Mouse (Mus musculus): ENCODE measurements around the gene Dst. TPM values are rescaled to one million over a fixed set of nuclear protein-coding genes. Genes with fewer than 3 reads are reported as not detected.

Dst gene
- total and polyA plus RNA-seq, 3 experiments, result 0.83 to 1.1 TPM; not detected in 1

DNA sequence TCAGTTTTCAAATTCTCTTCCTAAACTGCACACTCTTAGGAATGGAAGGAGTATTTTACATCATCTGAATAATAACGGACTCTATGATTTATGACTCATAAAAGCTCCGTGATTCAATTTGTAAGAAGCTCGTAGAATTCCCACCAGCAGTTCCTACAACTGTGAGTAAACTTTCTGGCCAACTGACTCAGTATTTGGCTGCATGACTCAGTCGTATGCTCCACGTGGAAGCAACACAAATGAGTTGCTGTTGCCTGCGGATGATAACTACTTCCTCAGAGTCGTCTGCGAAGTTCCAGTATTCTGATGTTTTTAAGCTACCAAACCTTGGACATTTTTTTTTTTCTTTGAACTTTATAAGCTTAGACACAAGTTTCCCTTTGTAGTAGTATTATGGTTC, 7.8 kb upstream of the Dst start:
- no peak for TF ChIP-seq GATA1 (IDR thresholded peaks at IDR 0.05; ENCODE audit: borderline replicate concordance, low read length)
- TF ChIP-seq TAL1 (conservative IDR thresholded peaks at IDR 0.05; ENCODE audit: low read depth, low read length), result no peak
- no peak for TF ChIP-seq GATA2 (IDR thresholded peaks at IDR 0.05; ENCODE audit: borderline replicate concordance, low read depth, low read length)
- no peak for TF ChIP-seq POLR2AphosphoS5 (IDR thresholded peaks at IDR 0.05; ENCODE audit: insufficient replicate concordance, low read depth, low read length)
- H3K4me3 ChIP-seq (ENCODE audit: low read depth, low read length), result no peak overlapping the region
- DNase-seq (ENCODE audit: low spot score), result no peak
- no peaks in the 10 kb centered on the region for H3K9me3 ChIP-seq (replicated peaks)
- no peak for ATAC-seq (ENCODE audit: extremely low read depth, insufficient number of reproducible peaks, low FRiP score, poor library complexity, severe bottlenecking)
- H3K27me3 ChIP-seq (ENCODE audit: insufficient read depth, low read length), result no peaks in the 10 kb centered on the region
- H3K36me3 ChIP-seq (replicated peaks), result no peaks in the 10 kb centered on the region
- H3K4me1 ChIP-seq (ENCODE audit: insufficient read depth, low read depth, low read length), result no peaks in the 10 kb centered on the region

DNA sequence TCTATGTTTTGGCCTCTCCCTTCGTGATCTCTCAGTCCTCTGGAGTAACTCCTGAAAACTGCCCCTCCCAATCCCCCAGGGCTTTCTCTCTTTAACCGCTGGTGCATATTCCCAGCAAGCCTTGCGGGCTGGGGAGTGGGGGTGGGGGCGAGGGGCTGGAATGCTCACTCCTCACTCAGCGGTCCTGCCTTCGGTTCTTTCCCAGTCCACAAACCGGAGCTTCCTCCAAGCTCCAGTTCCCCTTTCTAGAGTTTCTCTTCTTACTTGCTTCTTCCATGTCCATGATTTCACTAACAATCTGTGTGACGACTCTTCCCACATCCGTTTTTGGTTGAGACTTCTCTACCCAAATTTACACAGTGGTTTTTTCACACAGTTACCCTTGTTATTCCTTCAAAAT, 4.4 kb upstream of the Dst start:
- peaks cover 17% of the 10 kb centered on the region for H3K9me3 ChIP-seq (replicated peaks)
- no peaks in the 10 kb centered on the region; the same call in 1 of the 2 replicates for H3K27me3 ChIP-seq (ENCODE audit: insufficient read depth, low read length)
- ATAC-seq (ENCODE audit: extremely low read depth, insufficient number of reproducible peaks, low FRiP score, poor library complexity, severe bottlenecking) (no peak), DNase-seq (ENCODE audit: low spot score) (no peak)
- no peaks in the 10 kb centered on the region for H3K4me1 ChIP-seq (ENCODE audit: insufficient read depth, low read depth, low read length)
- H3K36me3 ChIP-seq (replicated peaks), result no peaks in the 10 kb centered on the region
- TF ChIP-seq CTCF (IDR thresholded peaks at IDR 0.05; ENCODE audit: low read depth, low read length), result no peak
- no peak for TF ChIP-seq TAL1 (conservative IDR thresholded peaks at IDR 0.05; ENCODE audit: low read depth, low read length)
- no peak for TF ChIP-seq GATA1 (IDR thresholded peaks at IDR 0.05; ENCODE audit: borderline replicate concordance, low read length)
- TF ChIP-seq POLR2AphosphoS5 (IDR thresholded peaks at IDR 0.05; ENCODE audit: insufficient replicate concordance, low read depth, low read length), result no peak
- no peak overlapping the region for H3K4me3 ChIP-seq (ENCODE audit: low read depth, low read length)

DNA sequence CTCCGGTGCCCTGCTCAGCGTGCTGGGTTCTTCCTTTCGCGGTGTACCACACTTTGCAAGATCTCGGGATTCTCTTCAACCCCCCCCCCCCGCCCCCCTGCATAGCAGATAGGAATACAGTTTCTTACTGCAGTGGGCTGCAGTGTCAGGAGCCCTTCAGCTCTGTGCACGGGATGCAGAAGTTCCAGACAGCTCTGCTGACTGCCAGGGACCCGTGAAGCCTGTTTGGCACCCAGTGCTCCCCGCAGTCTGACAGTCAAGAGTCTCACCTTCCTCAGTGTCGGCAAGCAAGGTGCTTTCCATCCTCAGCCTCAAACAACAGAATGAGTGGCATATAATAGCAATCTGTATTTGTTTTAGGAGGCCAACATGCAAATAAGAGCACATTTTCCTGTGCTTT, 1.8 kb upstream of the Dst start:
- H3K4me3 ChIP-seq (ENCODE audit: low read depth, low read length), result no peak overlapping the region
- DNase-seq (ENCODE audit: low spot score), result no peak
- ATAC-seq (ENCODE audit: extremely low read depth, insufficient number of reproducible peaks, low FRiP score, poor library complexity, severe bottlenecking), result no peak
- H3K9me3 ChIP-seq (replicated peaks), result peaks cover 17% of the 10 kb centered on the region
- no peaks in the 10 kb centered on the region for H3K4me1 ChIP-seq (ENCODE audit: insufficient read depth, low read depth, low read length)
- no peaks in the 10 kb centered on the region for H3K36me3 ChIP-seq (replicated peaks)
- H3K27me3 ChIP-seq (ENCODE audit: insufficient read depth, low read length), result no peaks in the 10 kb centered on the region; the same call in 1 of the 2 replicates
- TF ChIP-seq TAL1 (conservative IDR thresholded peaks at IDR 0.05; ENCODE audit: low read depth, low read length) (no peak), CTCF (IDR thresholded peaks at IDR 0.05; ENCODE audit: low read depth, low read length) (no peak), GATA1 (IDR thresholded peaks at IDR 0.05; ENCODE audit: borderline replicate concordance, low read length) (no peak), POLR2AphosphoS5 (IDR thresholded peaks at IDR 0.05; ENCODE audit: insufficient replicate concordance, low read depth, low read length) (no peak), GATA2 (IDR thresholded peaks at IDR 0.05; ENCODE audit: borderline replicate concordance, low read depth, low read length) (no peak)

- no peaks in the 10 kb centered on the region for H3K4me1 ChIP-seq (ENCODE audit: insufficient read depth, low read depth, low read length)
- TF ChIP-seq CTCF (IDR thresholded peaks at IDR 0.05; ENCODE audit: low read depth, low read length) (no peak), GATA1 (IDR thresholded peaks at IDR 0.05; ENCODE audit: borderline replicate concordance, low read length) (no peak), GATA2 (IDR thresholded peaks at IDR 0.05; ENCODE audit: borderline replicate concordance, low read depth, low read length) (no peak), TAL1 (conservative IDR thresholded peaks at IDR 0.05; ENCODE audit: low read depth, low read length) (no peak), POLR2AphosphoS5 (IDR thresholded peaks at IDR 0.05; ENCODE audit: insufficient replicate concordance, low read depth, low read length) (no peak)
- H3K9me3 ChIP-seq (replicated peaks), result peaks cover 17% of the 10 kb centered on the region
- H3K36me3 ChIP-seq (replicated peaks), result no peaks in the 10 kb centered on the region
- no peaks in the 10 kb centered on the region; the same call in 1 of the 2 replicates for H3K27me3 ChIP-seq (ENCODE audit: insufficient read depth, low read length)
- DNase-seq (ENCODE audit: low spot score), result no peak
- H3K4me3 ChIP-seq (ENCODE audit: low read depth, low read length), result no peak overlapping the region
- no peak for ATAC-seq (ENCODE audit: extremely low read depth, insufficient number of reproducible peaks, low FRiP score, poor library complexity, severe bottlenecking)
These were observed 1.1 kb upstream of the Dst start for GRCm38 (mm10) chr1:33906927-33907326.

GRCm38 (mm10) chr1:33907421-33908190, 419 bp upstream of the Dst start, which contains the start of gene Bend6:
TSS of gene Bend6 (minus strand) at chr1:33907816.
- no peak for DNase-seq (ENCODE audit: low spot score)
- peaks cover 17% of the 10 kb centered on the region for H3K9me3 ChIP-seq (replicated peaks)
- TF ChIP-seq GATA2 (IDR thresholded peaks at IDR 0.05; ENCODE audit: borderline replicate concordance, low read depth, low read length) (no peak), GATA1 (IDR thresholded peaks at IDR 0.05; ENCODE audit: borderline replicate concordance, low read length) (no peak), TAL1 (conservative IDR thresholded peaks at IDR 0.05; ENCODE audit: low read depth, low read length) (no peak), CTCF (IDR thresholded peaks at IDR 0.05; ENCODE audit: low read depth, low read length) (no peak), POLR2AphosphoS5 (IDR thresholded peaks at IDR 0.05; ENCODE audit: insufficient replicate concordance, low read depth, low read length) (no peak)
- no peak within 1 kb of the TSS for H3K4me3 ChIP-seq (ENCODE audit: low read depth, low read length)
- no peak for ATAC-seq (ENCODE audit: extremely low read depth, insufficient number of reproducible peaks, low FRiP score, poor library complexity, severe bottlenecking)
- H3K36me3 ChIP-seq (replicated peaks), result no peaks in the 10 kb centered on the region
- no peaks in the 10 kb centered on the region for H3K4me1 ChIP-seq (ENCODE audit: insufficient read depth, low read depth, low read length)
- H3K27me3 ChIP-seq (ENCODE audit: insufficient read depth, low read length), result no peaks in the 10 kb centered on the region; the same call in 1 of the 2 replicates

DNA sequence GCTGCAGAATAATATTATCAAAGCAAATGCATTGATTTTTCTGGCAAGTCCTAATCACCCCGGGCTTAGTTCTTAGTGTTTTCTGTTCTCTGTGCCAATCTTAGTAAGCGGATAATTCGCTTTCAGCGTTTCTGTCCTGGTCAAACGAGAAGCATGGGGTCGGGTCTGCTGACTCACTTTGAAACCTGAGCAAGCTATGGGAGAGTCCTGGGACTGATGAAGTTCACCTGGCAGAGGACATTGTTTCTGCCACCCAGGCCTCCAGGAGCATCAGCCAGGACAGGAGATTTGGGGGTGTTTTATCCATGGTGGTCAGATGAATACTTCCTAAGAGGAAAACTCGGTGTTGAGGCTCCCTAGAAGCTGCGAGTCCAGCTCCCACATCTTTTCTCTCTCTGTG, 3.6 kb downstream of the Dst start:
- Histone ChIP-seq H3K4me3 (ENCODE audit: low read depth, low read length) (no peak overlapping the region), H3K9me3 (replicated peaks) (peaks cover 17% of the 10 kb centered on the region), H3K27me3 (ENCODE audit: insufficient read depth, low read length) (no peaks in the 10 kb centered on the region; the same call in 1 of the 2 replicates), H3K36me3 (replicated peaks) (no peaks in the 10 kb centered on the region), H3K4me1 (ENCODE audit: insufficient read depth, low read depth, low read length) (no peaks in the 10 kb centered on the region)
- TF ChIP-seq POLR2AphosphoS5 (IDR thresholded peaks at IDR 0.05; ENCODE audit: insufficient replicate concordance, low read depth, low read length) (no peak), GATA2 (IDR thresholded peaks at IDR 0.05; ENCODE audit: borderline replicate concordance, low read depth, low read length) (no peak), GATA1 (IDR thresholded peaks at IDR 0.05; ENCODE audit: borderline replicate concordance, low read length) (no peak), TAL1 (conservative IDR thresholded peaks at IDR 0.05; ENCODE audit: low read depth, low read length) (no peak), CTCF (IDR thresholded peaks at IDR 0.05; ENCODE audit: low read depth, low read length) (no peak)
- ATAC-seq (ENCODE audit: extremely low read depth, insufficient number of reproducible peaks, low FRiP score, poor library complexity, severe bottlenecking) (no peak), DNase-seq (ENCODE audit: low spot score) (no peak)
